Mouse (Mus musculus) v-Abl transformed pro-B cells (cell line): ENCODE data around the gene Rad51.

Experiments
- in situ Hi-C, 2 experiments: fragments of 400-800 bp; cut with MboI; formaldehyde crosslinking; loops; one replicate each; pipeline ENCODE4 v1.15.1; 2025; ENCODE audit not compliant: unreplicated experiment in 2 of 2

The Rad51 gene

DNA sequence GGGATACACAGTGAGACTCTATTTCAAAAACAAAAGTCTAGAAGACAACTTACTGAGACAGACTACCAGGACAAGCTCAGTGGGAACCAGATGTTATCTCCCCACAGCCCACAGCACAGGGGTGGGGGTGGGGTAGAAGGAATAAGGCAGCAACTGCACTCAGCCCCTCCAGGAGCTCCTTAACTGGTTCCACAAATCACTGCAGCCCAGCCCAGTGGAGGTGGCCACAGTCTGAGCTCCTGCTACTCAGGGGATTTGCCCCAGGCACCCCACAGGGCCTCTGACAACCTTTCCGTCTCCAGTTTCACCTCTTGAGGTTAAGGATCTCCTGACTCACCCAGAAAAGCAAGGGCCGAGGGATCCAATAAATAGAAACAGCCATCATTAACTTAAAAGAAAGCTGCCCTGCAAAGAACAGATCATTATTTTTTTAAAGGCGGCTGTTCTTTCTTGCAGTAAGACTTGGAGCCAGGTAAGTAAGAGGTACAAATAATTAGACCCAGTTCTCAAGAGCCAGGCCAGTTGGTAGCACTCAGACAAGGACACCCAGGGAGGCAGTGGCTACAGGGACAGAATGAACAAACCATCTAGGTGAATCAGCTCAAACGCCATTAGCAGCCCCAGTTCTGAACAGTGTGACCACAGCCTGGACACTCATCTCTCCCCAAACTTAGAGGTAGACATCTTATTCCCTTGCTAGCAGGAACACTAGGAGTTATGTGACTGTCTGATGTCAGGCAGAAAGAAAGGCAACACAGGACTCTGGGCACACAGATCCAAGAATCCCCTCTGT lies 83.9 kb downstream of the Rad51 start:
- in situ Hi-C loops = loop anchor here (5.0 to 25.0 kb wide), 5 partner anchors 154 to 559 kb away; no protein-coding TSS in a partner anchor
